Mouse (Mus musculus): ENCODE results near the gene Olfr1023. TPM values are rescaled to one million over a fixed set of nuclear protein-coding genes. Genes with fewer than 3 reads are reported as not detected.

The Olfr1023 gene
- not detected in 2 replicates for polyA plus RNA-seq (2012)

- H3K4me3 ChIP-seq (replicated peaks), result no peak within 1 kb of the TSS
- TF ChIP-seq TAL1 (IDR thresholded peaks at IDR 0.05; ENCODE audit: low read length), result no peak
- TF ChIP-seq GATA1 (IDR thresholded peaks at IDR 0.05; ENCODE audit: low read length), result no peak
- no peaks in the 10 kb centered on the region for H3K4me1 ChIP-seq (ENCODE audit: control insufficient read depth)
- H3K27me3 ChIP-seq (ENCODE audit: control insufficient read depth), result no peaks in the 10 kb centered on the region
- no peaks in the 10 kb centered on the region for H3K9me3 ChIP-seq (ENCODE audit: control insufficient read depth, low read length)
- no peaks in the 10 kb centered on the region for H3K36me3 ChIP-seq (ENCODE audit: control insufficient read depth)
Measured at GRCm38 (mm10) chr2:85885340-85885739, at the start of gene Olfr1023. Olfr1023 (plus strand) TSS chr2:85885640.

- no peaks in the 10 kb centered on the region for H3K27me3 ChIP-seq (ENCODE audit: control insufficient read depth)
- H3K4me1 ChIP-seq (ENCODE audit: control insufficient read depth), result no peaks in the 10 kb centered on the region
- 0 out of 2 replicates have a peak, but pooled peaks cover 2% of the 10 kb centered on the region for H3K9me3 ChIP-seq (ENCODE audit: control insufficient read depth, low read length)
- H3K4me3 ChIP-seq (replicated peaks), result no peak within 1 kb of the TSS
- no peaks in the 10 kb centered on the region for H3K36me3 ChIP-seq (ENCODE audit: control insufficient read depth)
- TF ChIP-seq GATA1 (IDR thresholded peaks at IDR 0.05; ENCODE audit: low read length), result no peak
- TF ChIP-seq TAL1 (IDR thresholded peaks at IDR 0.05; ENCODE audit: low read length), result no peak
Measured at GRCm38 (mm10) chr2:85845383-85845782, 40.1 kb upstream of the Olfr1023 start, which contains the start of gene Olfr1019. Olfr1019 (minus strand) TSS chr2:85845483.

GRCm38 (mm10) chr2:85846730-85847129 lies 38.7 kb upstream of the Olfr1023 start, which contains the start of gene Olfr1020:
Olfr1020 (plus strand) TSS chr2:85847030.
- H3K36me3 ChIP-seq (ENCODE audit: control insufficient read depth), result no peaks in the 10 kb centered on the region
- no peak within 1 kb of the TSS for H3K4me3 ChIP-seq (replicated peaks)
- H3K27me3 ChIP-seq (ENCODE audit: control insufficient read depth), result no peaks in the 10 kb centered on the region
- no peaks in the 10 kb centered on the region for H3K4me1 ChIP-seq (ENCODE audit: control insufficient read depth)
- TF ChIP-seq TAL1 (IDR thresholded peaks at IDR 0.05; ENCODE audit: low read length), result no peak
- TF ChIP-seq GATA1 (IDR thresholded peaks at IDR 0.05; ENCODE audit: low read length), result no peak
- H3K9me3 ChIP-seq (ENCODE audit: control insufficient read depth, low read length), result peaks cover 2% of the 10 kb centered on the region; the same call in 1 of the 2 replicates

- Histone ChIP-seq H3K4me3 (replicated peaks) (no peak within 1 kb of the TSS), H3K9me3 (ENCODE audit: control insufficient read depth, low read length) (no peaks in the 10 kb centered on the region), H3K4me1 (ENCODE audit: control insufficient read depth) (no peaks in the 10 kb centered on the region), H3K36me3 (ENCODE audit: control insufficient read depth) (no peaks in the 10 kb centered on the region), H3K27me3 (ENCODE audit: control insufficient read depth) (no peaks in the 10 kb centered on the region)
- TF ChIP-seq GATA1 (IDR thresholded peaks at IDR 0.05; ENCODE audit: low read length) (no peak), TAL1 (IDR thresholded peaks at IDR 0.05; ENCODE audit: low read length) (no peak)
Measured at GRCm38 (mm10) chr2:85868294-85868693, 17.1 kb upstream of the Olfr1023 start, which contains the start of gene Olfr1022. Olfr1022 (plus strand) TSS chr2:85868594.

- no peaks in the 10 kb centered on the region for H3K4me1 ChIP-seq (ENCODE audit: control insufficient read depth)
- no peaks in the 10 kb centered on the region; the same call in 1 of the 2 replicates for H3K9me3 ChIP-seq (ENCODE audit: control insufficient read depth, low read length)
- no peaks in the 10 kb centered on the region for H3K36me3 ChIP-seq (ENCODE audit: control insufficient read depth)
- TF ChIP-seq GATA1 (IDR thresholded peaks at IDR 0.05; ENCODE audit: low read length) (no peak), TAL1 (IDR thresholded peaks at IDR 0.05; ENCODE audit: low read length) (no peak)
- no peak within 1 kb of the TSS for H3K4me3 ChIP-seq (replicated peaks)
- H3K27me3 ChIP-seq (ENCODE audit: control insufficient read depth), result no peaks in the 10 kb centered on the region
Measured at GRCm38 (mm10) chr2:85904952-85905351, 19.5 kb downstream of the Olfr1023 start, which contains the start of gene Olfr1024. Olfr1024 (minus strand) TSS chr2:85905052.

GRCm38 (mm10) chr2:85913197-85913596 lies 27.8 kb downstream of the Olfr1023 start:
- Histone ChIP-seq H3K27me3 (ENCODE audit: control insufficient read depth) (no peaks in the 10 kb centered on the region), H3K4me1 (ENCODE audit: control insufficient read depth) (no peaks in the 10 kb centered on the region), H3K36me3 (ENCODE audit: control insufficient read depth) (no peaks in the 10 kb centered on the region), H3K4me3 (replicated peaks) (no peak overlapping the region), H3K9me3 (ENCODE audit: control insufficient read depth, low read length) (no peaks in the 10 kb centered on the region)
- TF ChIP-seq GATA1 (IDR thresholded peaks at IDR 0.05; ENCODE audit: low read length), result no peak
- TF ChIP-seq TAL1 (IDR thresholded peaks at IDR 0.05; ENCODE audit: low read length), result no peak

- Histone ChIP-seq H3K36me3 (ENCODE audit: control insufficient read depth) (no peaks in the 10 kb centered on the region), H3K9me3 (ENCODE audit: control insufficient read depth, low read length) (0 out of 2 replicates have a peak, but pooled peaks cover 2% of the 10 kb centered on the region), H3K27me3 (ENCODE audit: control insufficient read depth) (no peaks in the 10 kb centered on the region), H3K4me3 (replicated peaks) (no peak within 1 kb of the TSS), H3K4me1 (ENCODE audit: control insufficient read depth) (no peaks in the 10 kb centered on the region)
- TF ChIP-seq TAL1 (IDR thresholded peaks at IDR 0.05; ENCODE audit: low read length), result no peak
- TF ChIP-seq GATA1 (IDR thresholded peaks at IDR 0.05; ENCODE audit: low read length), result no peak
Measured at GRCm38 (mm10) chr2:85914893-85915292, 29.5 kb downstream of the Olfr1023 start, which contains the start of gene Olfr1025-ps1. Olfr1025-ps1 (plus strand) TSS chr2:85915193.

GRCm38 (mm10) chr2:85921258-85921657 lies 35.8 kb downstream of the Olfr1023 start, which contains the start of gene Olfr1026:
Olfr1026 (plus strand) TSS chr2:85921558.
- Histone ChIP-seq H3K27me3 (ENCODE audit: control insufficient read depth) (no peaks in the 10 kb centered on the region), H3K4me3 (replicated peaks) (no peak within 1 kb of the TSS), H3K9me3 (ENCODE audit: control insufficient read depth, low read length) (0 out of 2 replicates have a peak, but pooled peaks cover 2% of the 10 kb centered on the region), H3K36me3 (ENCODE audit: control insufficient read depth) (no peaks in the 10 kb centered on the region), H3K4me1 (ENCODE audit: control insufficient read depth) (no peaks in the 10 kb centered on the region)
- TF ChIP-seq TAL1 (IDR thresholded peaks at IDR 0.05; ENCODE audit: low read length) (no peak), GATA1 (IDR thresholded peaks at IDR 0.05; ENCODE audit: low read length) (no peak)

Other genes with a start within 250 kb of the Olfr1023 start
- gene Olfr1002, start 234.9 kb upstream of the Olfr1023 start, polyA plus RNA-seq (2012), result not detected in 2 replicates
- gene Olfr154, start 221.2 kb upstream of the Olfr1023 start, polyA plus RNA-seq (2012), result not detected in 2 replicates
- gene Olfr1006, start 206.9 kb upstream of the Olfr1023 start, polyA plus RNA-seq (2012), result not detected in 2 replicates
- not detected in 2 replicates for gene Olfr1008, start 196.2 kb upstream of the Olfr1023 start, polyA plus RNA-seq (2012)
- gene Olfr1009, start 170.2 kb upstream of the Olfr1023 start, polyA plus RNA-seq (2012), result not detected in 2 replicates
- gene Olfr1012, start 122.9 kb upstream of the Olfr1023 start, polyA plus RNA-seq (2012), result not detected in 2 replicates
- not detected in 2 replicates for gene Olfr1013, start 118.5 kb upstream of the Olfr1023 start, polyA plus RNA-seq (2012)
- gene Olfr1014, start 112.9 kb upstream of the Olfr1023 start, polyA plus RNA-seq (2012), result not detected in 2 replicates
- gene Olfr1015, start 103.6 kb upstream of the Olfr1023 start, polyA plus RNA-seq (2012), result not detected in 2 replicates
- gene Olfr1016, start 83.1 kb upstream of the Olfr1023 start, polyA plus RNA-seq (2012), result not detected in 2 replicates
- gene Olfr1018, start 67.2 kb upstream of the Olfr1023 start, polyA plus RNA-seq (2012), result not detected in 2 replicates
- 0.01 TPM in 1 of 2 replicates, not detected in the other for gene Olfr1019, start 40.2 kb upstream of the Olfr1023 start, polyA plus RNA-seq (2012)
- gene Olfr1020, start 38.6 kb upstream of the Olfr1023 start, polyA plus RNA-seq (2012), result not detected in 2 replicates
- gene Olfr1022, start 17.0 kb upstream of the Olfr1023 start, polyA plus RNA-seq (2012), result not detected in 2 replicates
- not detected in 2 replicates for gene Olfr1024, start 19.4 kb downstream of the Olfr1023 start, polyA plus RNA-seq (2012)
- gene Olfr1025-ps1, start 29.6 kb downstream of the Olfr1023 start, polyA plus RNA-seq (2012), result not detected in 2 replicates
- not detected in 2 replicates for gene Olfr1026, start 35.9 kb downstream of the Olfr1023 start, polyA plus RNA-seq (2012)
- gene Olfr1028, start 64.8 kb downstream of the Olfr1023 start, polyA plus RNA-seq (2012), result not detected in 2 replicates
- gene Olfr1029, start 88.3 kb downstream of the Olfr1023 start, polyA plus RNA-seq (2012), result not detected in 2 replicates
- 0.01 TPM in 1 of 2 replicates, not detected in the other for gene Olfr1030, start 93.6 kb downstream of the Olfr1023 start, polyA plus RNA-seq (2012)
- gene Olfr1031, start 104.7 kb downstream of the Olfr1023 start, polyA plus RNA-seq (2012), result not detected in 2 replicates
- gene Olfr1032, start 119.9 kb downstream of the Olfr1023 start, polyA plus RNA-seq (2012), result not detected in 2 replicates
- gene Olfr1033, start 135.0 kb downstream of the Olfr1023 start, polyA plus RNA-seq (2012), result not detected in 2 replicates
- gene Olfr1034, start 160.2 kb downstream of the Olfr1023 start, polyA plus RNA-seq (2012), result not detected in 2 replicates
- not detected in 2 replicates for gene Olfr1036, start 188.4 kb downstream of the Olfr1023 start, polyA plus RNA-seq (2012)
- gene Olfr1037, start 201.7 kb downstream of the Olfr1023 start, polyA plus RNA-seq (2012), result not detected in 2 replicates